Mouse (Mus musculus) liver (tissue): ENCODE results near the gene Cps1.

Experiments
- DNase-seq: peaks from one replicate; pipeline ENCODE4 v3.0.0-alpha.2; 2020; ENCODE audit warnings: mixed read lengths

Cps1 gene

GRCm38 (mm10) chr1:67122797-67123196, at the start of gene Cps1:
Gene Cps1, plus strand, starts transcription at chr1:67123026.
- DNase-seq, result no peak

GRCm38 (mm10) chr1:67077739-67078138, 45.1 kb upstream of the Cps1 start:
- no peak for DNase-seq

- no peak for DNase-seq
Measured at GRCm38 (mm10) chr1:67078666-67079065, 44.2 kb upstream of the Cps1 start.

DNA sequence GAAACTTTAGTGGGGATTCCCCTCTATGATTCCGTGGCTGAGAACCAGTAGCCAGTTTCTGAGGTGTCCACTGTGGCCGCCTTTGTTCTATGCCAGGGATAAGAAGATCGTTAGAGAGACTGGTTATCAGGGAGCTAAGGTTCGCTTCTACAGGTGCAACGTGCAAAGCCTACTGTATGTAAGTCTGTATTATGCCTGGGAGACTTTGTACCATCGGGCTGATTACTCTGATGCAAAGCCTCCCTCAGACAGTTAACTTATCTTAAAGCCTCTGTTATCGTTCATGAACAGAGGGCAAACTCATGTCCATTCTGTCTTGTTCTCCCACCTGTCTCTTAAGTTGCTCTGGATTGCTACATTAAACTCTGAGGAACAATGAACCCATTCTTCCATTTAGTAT, 43.7 kb upstream of the Cps1 start:
- DNase-seq, result no peak

GRCm38 (mm10) chr1:67092473-67092872, 30.4 kb upstream of the Cps1 start:
- no peak for DNase-seq

DNA sequence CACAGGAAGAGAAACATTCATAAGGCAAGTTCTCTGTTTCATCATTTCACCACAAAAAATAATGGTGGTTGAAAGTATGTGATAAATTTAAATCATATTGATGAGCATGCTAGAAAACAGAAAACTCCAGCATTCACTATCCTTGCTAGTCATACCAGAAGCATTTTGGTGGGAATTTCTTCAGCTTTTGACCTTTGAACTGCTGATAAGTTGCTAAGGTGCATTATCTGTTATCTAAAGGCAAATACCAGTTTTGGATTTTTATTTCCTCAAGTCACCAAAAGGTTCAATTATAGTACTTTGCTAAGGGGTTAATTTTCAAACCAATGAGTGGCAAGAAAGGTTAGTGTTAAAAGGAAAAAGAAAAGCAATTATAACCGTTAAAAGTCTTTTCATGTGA, 23.6 kb upstream of the Cps1 start:
- no peak for DNase-seq

- DNase-seq, result peak; percentile 3
Measured at GRCm38 (mm10) chr1:67103476-67104248, 19.2 kb upstream of the Cps1 start.

- no peak for DNase-seq
Measured at GRCm38 (mm10) chr1:67111621-67112298, 11.1 kb upstream of the Cps1 start.

DNA sequence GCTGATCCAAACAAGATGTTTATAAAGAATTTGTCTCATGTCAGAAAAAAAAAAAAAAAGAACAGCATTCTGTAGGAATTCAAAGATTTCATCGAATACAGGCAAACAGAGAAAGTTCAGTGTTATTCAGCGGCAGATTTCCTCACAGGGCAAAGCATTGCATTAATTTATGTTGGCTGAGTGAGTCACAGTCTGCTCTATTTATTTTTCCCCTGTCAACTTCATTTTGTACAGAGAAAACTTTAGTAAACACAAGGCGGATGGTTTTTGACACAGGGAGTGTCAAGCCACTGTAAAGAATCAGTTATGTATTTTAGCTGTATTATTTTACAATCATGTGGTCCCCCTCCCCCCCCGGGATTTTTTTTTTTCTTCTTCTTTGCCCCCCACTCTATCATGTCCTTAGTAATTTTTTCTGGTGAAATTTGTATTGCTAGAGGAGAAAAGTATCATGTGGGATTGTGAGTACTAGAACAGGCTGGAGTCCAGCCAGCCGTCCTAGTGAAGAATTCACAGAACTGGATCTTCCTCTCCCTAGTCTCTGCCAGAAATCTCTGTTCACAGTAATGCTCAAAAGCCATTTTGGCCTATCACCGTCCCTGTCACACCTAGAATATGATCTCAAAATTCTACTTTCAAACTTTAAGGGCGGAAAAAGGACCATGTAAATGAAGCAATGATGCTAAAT, 9.3 kb upstream of the Cps1 start:
- DNase-seq, result no peak

- DNase-seq, result no peak
Measured at GRCm38 (mm10) chr1:67116571-67116970, 6.3 kb upstream of the Cps1 start.

DNA sequence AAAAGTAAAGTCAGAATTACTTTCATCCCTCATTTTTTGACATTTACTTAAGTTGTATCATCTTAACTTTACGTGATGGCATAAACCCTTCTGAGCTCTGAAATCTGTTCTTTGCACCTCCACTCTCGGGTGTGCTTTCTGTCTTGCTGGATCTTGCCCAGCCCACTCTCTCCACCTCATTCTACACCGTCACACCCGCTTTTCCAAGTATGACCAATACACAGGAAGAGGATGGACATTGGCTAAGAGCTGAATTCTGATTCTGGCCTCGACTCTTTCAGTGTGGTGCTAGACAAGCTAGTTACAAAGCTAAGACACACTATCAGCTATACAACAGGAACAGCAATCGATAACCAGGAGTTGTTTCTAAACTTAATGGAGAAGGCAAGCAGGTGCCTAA, 5.0 kb upstream of the Cps1 start:
- DNase-seq, result no peak

- no peak for DNase-seq
Measured at GRCm38 (mm10) chr1:67125433-67125832, 2.6 kb downstream of the Cps1 start.

GRCm38 (mm10) chr1:67143939-67144338, 21.1 kb downstream of the Cps1 start:
- DNase-seq, result peak; percentile 7

- DNase-seq, result no peak
Measured at GRCm38 (mm10) chr1:67151246-67151645, 28.4 kb downstream of the Cps1 start.

DNA sequence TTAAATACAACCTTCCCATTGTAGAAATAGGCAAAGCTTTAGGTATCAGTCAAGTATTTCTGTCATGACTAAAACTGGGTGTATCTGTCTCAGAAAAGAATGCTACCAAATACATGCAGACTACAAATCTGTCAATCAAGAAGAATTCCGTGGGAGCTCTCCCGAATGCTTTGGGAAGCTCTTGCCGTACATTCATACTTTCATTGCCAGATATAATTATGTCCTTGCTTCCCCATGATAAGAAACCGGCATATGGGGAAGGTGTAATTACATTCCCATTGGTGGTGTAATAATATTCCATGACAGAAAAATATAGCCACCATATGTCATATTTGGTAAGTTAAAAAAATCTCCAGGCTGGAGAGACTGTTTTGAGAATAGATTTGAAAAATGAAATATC, 44.5 kb downstream of the Cps1 start:
- DNase-seq, result no peak

- peak; percentile 61 for DNase-seq
Measured at GRCm38 (mm10) chr1:67181165-67181564, 58.3 kb downstream of the Cps1 start.

GRCm38 (mm10) chr1:67182201-67182600, 59.4 kb downstream of the Cps1 start:
- no peak for DNase-seq

GRCm38 (mm10) chr1:67183532-67183931, 60.7 kb downstream of the Cps1 start:
- DNase-seq, result no peak

DNA sequence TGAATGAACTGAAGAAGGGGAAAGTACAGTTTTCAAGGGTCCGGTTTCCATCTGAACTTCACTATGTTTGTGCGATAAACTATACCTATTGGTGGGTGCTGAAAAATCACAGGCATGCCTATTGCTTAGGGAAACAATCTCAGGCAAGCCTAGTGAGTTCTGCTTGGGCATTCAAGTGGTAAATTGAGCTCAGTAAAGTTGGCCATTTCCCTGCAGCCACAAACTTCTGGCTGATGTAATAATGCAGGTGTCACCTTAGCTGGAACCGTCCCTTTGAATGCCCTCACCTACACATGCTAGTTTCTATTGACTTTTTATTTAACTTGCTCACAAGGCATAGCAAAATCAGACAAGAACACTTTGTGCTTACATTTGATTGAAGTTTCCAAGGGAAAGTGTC, 61.3 kb downstream of the Cps1 start:
- no peak for DNase-seq

DNA sequence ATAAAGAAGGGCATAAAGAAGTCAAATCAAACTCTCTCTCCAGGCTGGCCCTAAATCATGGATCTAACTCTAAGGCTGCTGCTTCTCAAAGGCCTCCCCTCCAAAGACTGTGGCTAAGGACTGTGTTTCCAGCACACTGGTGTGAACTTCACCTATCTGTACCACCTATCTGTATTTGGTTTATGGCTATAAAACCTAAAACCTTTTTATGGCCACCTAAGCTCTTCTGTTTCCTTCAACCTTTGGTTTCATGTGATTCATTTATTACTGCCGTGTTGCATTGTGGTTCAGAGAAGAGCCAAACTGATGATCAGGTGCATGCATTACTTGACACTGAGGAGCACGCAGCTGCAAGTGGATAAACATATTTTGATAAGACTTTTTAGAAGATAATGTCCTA, 74.5 kb downstream of the Cps1 start:
- DNase-seq, result no peak

DNA sequence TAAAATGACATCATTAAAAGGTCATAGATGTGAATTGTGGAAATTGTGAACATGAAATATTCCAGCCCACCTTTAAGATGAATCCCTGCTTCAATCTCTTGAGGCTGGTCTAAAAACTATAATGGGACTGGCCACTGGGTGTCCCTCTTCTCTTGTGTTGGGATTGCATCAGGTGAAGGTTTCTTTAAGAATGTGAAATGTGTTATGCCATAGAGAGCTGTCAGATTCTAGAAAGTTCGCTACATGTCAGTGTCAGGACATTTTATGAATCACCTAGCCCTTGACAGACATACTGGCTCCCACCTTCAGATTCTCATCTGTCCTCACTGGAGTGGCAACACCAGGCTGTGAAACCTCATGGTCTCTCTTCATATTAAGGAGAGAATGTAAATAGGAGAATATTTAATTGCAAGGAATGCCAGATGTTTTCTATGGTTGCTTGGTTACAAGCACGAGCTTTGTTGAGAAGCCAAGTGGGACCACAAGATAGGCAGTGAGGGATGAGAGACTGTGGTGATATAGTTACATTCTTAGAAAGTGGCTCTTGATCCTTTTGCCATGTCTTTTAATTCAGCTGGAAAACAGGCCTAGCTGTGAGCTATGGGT, 95.6 kb downstream of the Cps1 start:
- no peak for DNase-seq

- DNase-seq, result no peak
Measured at GRCm38 (mm10) chr1:67223666-67224065, 100.8 kb downstream of the Cps1 start.

DNA sequence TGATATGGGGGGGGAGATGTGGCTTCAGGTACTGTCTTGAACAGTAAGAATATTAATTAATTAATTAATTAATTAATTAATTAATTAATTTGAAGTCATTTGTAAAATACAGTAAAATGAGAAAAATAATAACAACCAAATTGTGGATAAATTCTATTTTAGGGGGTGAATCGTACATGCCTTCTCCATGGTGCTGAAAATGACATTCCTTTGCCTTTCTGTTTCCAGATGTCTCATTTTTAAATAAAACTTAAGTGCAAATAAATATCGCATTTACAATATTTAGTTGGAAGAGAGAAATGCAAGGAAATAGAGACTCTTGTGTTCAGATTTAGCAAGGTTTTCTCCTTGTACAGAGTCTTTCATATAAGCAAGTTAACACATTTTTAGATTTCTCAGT, 112.0 kb downstream of the Cps1 start:
- DNase-seq, result no peak
